Mouse (Mus musculus) heart, embryonic 16.5 days (tissue): ENCODE measurements around the gene Tex13c3. TPM values are rescaled to one million over a fixed set of nuclear protein-coding genes. Genes with fewer than 3 reads are reported as not detected.
"Not testable (repeated sequence)": the region's sequence is repeated elsewhere in the genome, so short reads cannot be mapped to it uniquely, and the experiment has no call there.

Experiments used
- ATAC-seq: fragments of 200-750 bp; cut with Nextera tagmentation; replicated peaks from 2 replicates; pipeline ENCODE4 v1.8.0; 2017; ENCODE audit warnings: moderate number of reproducible peaks; ENCODE audit not compliant: insufficient read depth, low FRiP score; ENCODE audit errors: extremely low read depth
- H3K27ac ChIP-seq: fragments of 300-500 bp; sonication (generic); 2 replicates; pipeline ENCODE4 v1.5.1; 2014; ENCODE audit warnings: mild to moderate bottlenecking, low read length, control low read depth, moderate library complexity
- H3K27me3 ChIP-seq: fragments of 300-500 bp; sonication (generic); 2 replicates; pipeline ENCODE4 v1.6.1; 2014; ENCODE audit warnings: low read length, mixed read lengths; ENCODE audit not compliant: control insufficient read depth, insufficient read depth
- H3K36me3 ChIP-seq: fragments of 300-500 bp; sonication (generic); 2 replicates; pipeline ENCODE4 v1.6.1; 2014; ENCODE audit not compliant: control insufficient read depth, insufficient read depth
- H3K4me1 ChIP-seq: fragments of 300-500 bp; sonication (generic); 2 replicates; pipeline ENCODE4 v1.6.1; 2014; ENCODE audit warnings: low read length, mixed read lengths; ENCODE audit not compliant: control insufficient read depth, insufficient read depth
- H3K4me2 ChIP-seq: fragments of 300-500 bp; sonication (generic); 2 replicates; pipeline ENCODE4 v1.6.1; 2014; ENCODE audit warnings: low read depth, mild to moderate bottlenecking, control low read depth, low read length
- H3K4me3 ChIP-seq: fragments of 300-500 bp; sonication (generic); 2 replicates; pipeline ENCODE4 v1.5.1; 2014; ENCODE audit warnings: mild to moderate bottlenecking, control low read depth, low read length
- H3K9ac ChIP-seq: fragments of 300-500 bp; sonication (generic); 2 replicates; pipeline ENCODE4 v1.6.1; 2014; ENCODE audit warnings: low read length, control low read depth
- H3K9me3 ChIP-seq: fragments of 300-500 bp; sonication (generic); replicated peaks from 2 replicates; pipeline ENCODE4 v1.6.1; 2016; ENCODE audit warnings: low read length; ENCODE audit not compliant: control insufficient read depth
- WGBS: fragments of 180-500 bp; shearing (Covaris S2); extraction: QIAGEN DNeasy Blood & Tissue Kit; methylation state at CpG from one replicate; pipeline ENCODE4 v1.1.7; 2014; 5-methylcytosine and 5-hydroxymethylcytosine counted together
- polyA plus RNA-seq: library from polyadenylated mRNA; unstranded; fragments of >200 nt; fragmentation: Nextera tagmentation; extraction: Ambion mirVana; gene quantifications from 2 replicates; pipeline ENCODE4 v1.2.1, GENCODE M21; 2015

Tex13c3 gene
- not detected in 2 replicates for polyA plus RNA-seq

- H3K9me3 ChIP-seq, H3K27ac ChIP-seq, H3K4me3 ChIP-seq, ATAC-seq, H3K4me1 ChIP-seq, H3K9ac ChIP-seq, H3K4me2 ChIP-seq, H3K27me3 ChIP-seq, H3K36me3 ChIP-seq: not testable (repeated sequence)
- 83% methylated on average over 5 of the region's 5 CpGs for WGBS
These were observed at the start of gene Tex13c3 for GRCm38 (mm10) chrX:19481219-19481618. Gene Tex13c3, minus strand, starts transcription at chrX:19481319.

- 74% methylated on average over 4 of the region's 4 CpGs for WGBS
These were observed 8.6 kb upstream of the Tex13c3 start for GRCm38 (mm10) chrX:19489731-19490130.

More at GRCm38 (mm10) chrX:19489731-19490130, 8.6 kb upstream of the Tex13c3 start:
- H3K9ac ChIP-seq: no peak overlapping the region
- H3K9me3 ChIP-seq: no peaks in the 10 kb centered on the region
- no peak overlapping the region for H3K4me2 ChIP-seq
- H3K27ac ChIP-seq: no peak overlapping the region
- no peak overlapping the region for H3K4me3 ChIP-seq
- no peaks in the 10 kb centered on the region for H3K4me1 ChIP-seq
- no peaks in the 10 kb centered on the region for H3K36me3 ChIP-seq
- no peaks in the 10 kb centered on the region for H3K27me3 ChIP-seq
- no peak for ATAC-seq
